Mouse (Mus musculus) midbrain, embryonic 12.5 days (tissue): ENCODE measurements at regions not wholly inside any gene's neighbourhood (a gene's known extent, or its start where the extent isn't known, plus 50 kb on each side); places are given as distances from the start of the nearest gene placed in this dataset.

Experiments used
- ATAC-seq: fragments of 200-750 bp; cut with Nextera tagmentation; 2 replicates; pipeline ENCODE4 v1.8.0; 2017; ENCODE audit warnings: low read depth, moderate TSS enrichment, moderate library complexity; ENCODE audit not compliant: low FRiP score
- H3K27ac ChIP-seq: fragments of 300-500 bp; sonication (generic); replicated peaks from 2 replicates; pipeline ENCODE4 v1.5.1; 2016; ENCODE audit warnings: mild to moderate bottlenecking
- H3K27me3 ChIP-seq: fragments of 300-500 bp; sonication (generic); 2 replicates; pipeline ENCODE4 v1.6.1; 2016; ENCODE audit warnings: mild to moderate bottlenecking
- H3K36me3 ChIP-seq: fragments of 300-500 bp; sonication (generic); 2 replicates; pipeline ENCODE4 v1.6.1; 2016
- H3K4me1 ChIP-seq: fragments of 300-500 bp; sonication (generic); 2 replicates; pipeline ENCODE4 v1.6.1; 2016
- H3K4me2 ChIP-seq: fragments of 300-500 bp; sonication (generic); replicated peaks from 2 replicates; pipeline ENCODE4 v1.6.1; 2016; ENCODE audit warnings: mild to moderate bottlenecking, moderate library complexity
- H3K4me3 ChIP-seq: fragments of 300-500 bp; sonication (generic); 2 replicates; pipeline ENCODE4 v1.5.1; 2016; ENCODE audit warnings: mild to moderate bottlenecking
- H3K9ac ChIP-seq: fragments of 300-500 bp; sonication (generic); replicated peaks from 2 replicates; pipeline ENCODE4 v1.6.1; 2016; ENCODE audit warnings: mild to moderate bottlenecking, moderate library complexity
- H3K9me3 ChIP-seq: fragments of 300-500 bp; sonication (generic); 2 replicates; pipeline ENCODE4 v1.6.1; 2016; ENCODE audit warnings: mild to moderate bottlenecking
- WGBS: fragments of 180-500 bp; shearing (Covaris S2); methylation state at CpG from one replicate; pipeline ENCODE4 v1.1.7; 2016; 5-methylcytosine and 5-hydroxymethylcytosine counted together

DNA sequence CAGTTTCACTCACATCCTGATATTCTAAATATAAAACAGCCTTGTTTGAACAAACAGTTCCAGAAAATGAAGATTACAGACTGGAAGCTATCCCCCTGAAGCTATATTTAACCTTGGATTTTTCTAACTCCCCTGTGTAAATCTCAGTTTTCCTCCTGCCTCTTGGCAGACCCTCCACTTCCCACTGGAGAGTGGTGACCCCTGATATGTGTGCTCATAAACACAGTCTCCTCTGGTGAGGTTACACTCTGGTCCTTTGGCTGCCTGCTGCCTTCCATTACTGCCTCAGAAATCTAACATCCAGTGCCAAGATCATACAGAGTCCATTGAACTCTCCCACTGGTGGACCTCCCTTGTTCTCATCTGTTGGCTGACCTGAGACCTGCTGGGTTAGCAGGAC is 610.8 kb downstream of the Hs3st4 start:
- no peaks in the 10 kb centered on the region for H3K36me3 ChIP-seq
- H3K4me2 ChIP-seq = no peak overlapping the region
- no peak overlapping the region for H3K9ac ChIP-seq
- H3K4me3 ChIP-seq = no peak overlapping the region
- no peak for ATAC-seq
- H3K27ac ChIP-seq = no peak overlapping the region
- H3K4me1 ChIP-seq = no peaks in the 10 kb centered on the region
- no peaks in the 10 kb centered on the region for H3K9me3 ChIP-seq
- H3K27me3 ChIP-seq = no peaks in the 10 kb centered on the region

GRCm38 (mm10) chr7:124600767-124601166 is 618.1 kb downstream of the Hs3st4 start:
- Histone ChIP-seq H3K36me3 (no peaks in the 10 kb centered on the region), H3K9ac (no peak overlapping the region), H3K4me3 (no peak overlapping the region), H3K9me3 (no peaks in the 10 kb centered on the region), H3K4me2 (no peak overlapping the region), H3K4me1 (no peaks in the 10 kb centered on the region), H3K27me3 (no peaks in the 10 kb centered on the region), H3K27ac (no peak overlapping the region)
- no peak for ATAC-seq
- 86% methylated on average over 6 of the region's 6 CpGs for WGBS

DNA sequence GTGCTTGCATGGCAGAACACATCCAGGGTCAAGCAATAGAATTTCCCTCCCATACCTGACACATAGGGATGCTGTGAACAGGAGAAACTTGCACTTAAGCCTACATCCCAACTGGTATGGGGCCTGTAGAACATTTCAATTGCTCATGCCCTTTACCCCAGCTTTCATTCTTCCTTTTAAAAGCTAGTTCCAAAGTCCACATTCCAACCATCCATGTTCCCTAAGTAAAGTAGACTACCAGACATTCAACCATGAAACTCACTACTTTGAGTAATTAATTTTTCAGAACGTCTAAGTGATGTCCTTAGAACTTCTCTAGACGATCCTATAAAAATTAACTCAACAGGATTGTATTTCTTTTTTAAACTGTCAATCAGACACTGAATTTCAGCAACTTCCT is 621.9 kb downstream of the Hs3st4 start:
- WGBS = 81% methylated on average over 2 of the region's 2 CpGs
- H3K4me2 ChIP-seq = no peak overlapping the region

DNA sequence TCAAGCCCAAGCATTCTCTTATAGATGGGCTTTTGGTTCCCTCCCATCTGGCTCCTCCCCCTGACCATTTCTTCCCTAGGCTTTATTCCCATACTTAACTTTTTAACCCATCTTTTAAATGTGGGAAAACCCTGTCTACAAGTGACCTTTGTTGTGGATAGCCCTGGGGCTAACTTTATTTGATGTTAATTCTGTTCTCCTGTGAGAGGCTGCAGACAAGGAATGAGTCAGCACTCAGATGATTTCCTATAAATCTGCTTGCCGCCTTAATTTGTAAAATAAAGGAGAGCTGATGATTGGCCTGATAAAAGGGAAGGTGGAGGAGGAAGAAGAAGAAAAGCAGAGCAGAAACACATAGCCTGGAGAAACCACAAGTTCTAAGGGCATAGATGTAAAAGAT is 623.3 kb downstream of the Hs3st4 start:
- H3K4me2 ChIP-seq = no peak overlapping the region
- no peaks in the 10 kb centered on the region for H3K36me3 ChIP-seq
- H3K4me3 ChIP-seq = no peak overlapping the region
- ATAC-seq = no peak
- H3K9ac ChIP-seq = no peak overlapping the region
- no peaks in the 10 kb centered on the region for H3K27me3 ChIP-seq
- H3K4me1 ChIP-seq = no peaks in the 10 kb centered on the region
- H3K27ac ChIP-seq = no peak overlapping the region
- no peaks in the 10 kb centered on the region for H3K9me3 ChIP-seq
- 79% methylated on average over 1 of the region's 1 CpGs for WGBS

More for the DNA sequence above, 621.9 kb downstream of the Hs3st4 start:
- H3K27ac ChIP-seq = no peak overlapping the region
- H3K9me3 ChIP-seq = no peaks in the 10 kb centered on the region
- ATAC-seq = no peak
- H3K4me1 ChIP-seq = no peaks in the 10 kb centered on the region
- no peak overlapping the region for H3K9ac ChIP-seq
- H3K27me3 ChIP-seq = no peaks in the 10 kb centered on the region
- no peaks in the 10 kb centered on the region for H3K36me3 ChIP-seq
- no peak overlapping the region for H3K4me3 ChIP-seq

DNA sequence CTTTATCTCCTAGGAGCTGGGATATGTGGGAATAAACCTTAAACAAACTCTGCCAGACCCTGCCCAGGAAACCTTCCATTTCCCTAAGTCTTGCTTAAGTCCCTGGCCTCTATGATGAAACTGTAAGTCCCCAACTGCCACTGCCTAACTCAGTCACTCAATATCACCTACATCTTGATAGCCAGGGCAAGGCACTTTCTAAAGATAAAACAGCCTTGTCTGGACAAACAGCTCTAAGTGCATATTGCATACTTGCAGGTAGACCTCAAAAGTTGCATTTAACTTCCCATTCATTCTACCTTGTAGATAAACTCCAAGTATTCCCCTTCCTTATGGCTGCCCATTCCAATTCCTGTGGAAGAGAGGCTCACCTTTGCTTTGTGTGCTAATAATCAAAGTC is 624.4 kb downstream of the Hs3st4 start:
- H3K4me2 ChIP-seq = no peak overlapping the region
- H3K9ac ChIP-seq = no peak overlapping the region
- H3K36me3 ChIP-seq = no peaks in the 10 kb centered on the region
- no peaks in the 10 kb centered on the region for H3K27me3 ChIP-seq
- no peak for ATAC-seq
- no peaks in the 10 kb centered on the region for H3K4me1 ChIP-seq
- no peaks in the 10 kb centered on the region for H3K9me3 ChIP-seq
- no peak overlapping the region for H3K27ac ChIP-seq
- no peak overlapping the region for H3K4me3 ChIP-seq

- no peak overlapping the region for H3K4me3 ChIP-seq
- no peaks in the 10 kb centered on the region for H3K9me3 ChIP-seq
- no peak for ATAC-seq
- H3K36me3 ChIP-seq = no peaks in the 10 kb centered on the region
- WGBS = 86% methylated on average over 3 of the region's 3 CpGs
- H3K9ac ChIP-seq = no peak overlapping the region
- H3K27me3 ChIP-seq = no peaks in the 10 kb centered on the region
- H3K27ac ChIP-seq = no peak overlapping the region
- H3K4me2 ChIP-seq = no peak overlapping the region
- H3K4me1 ChIP-seq = no peaks in the 10 kb centered on the region
Measured at GRCm38 (mm10) chr7:124610437-124610836, 627.8 kb downstream of the Hs3st4 start.

GRCm38 (mm10) chr7:124647131-124647530 is 664.5 kb downstream of the Hs3st4 start:
- WGBS = 87% methylated on average over 6 of the region's 6 CpGs
- no peaks in the 10 kb centered on the region for H3K27me3 ChIP-seq
- H3K4me3 ChIP-seq = no peak overlapping the region
- ATAC-seq = no peak
- H3K4me2 ChIP-seq = no peak overlapping the region
- H3K4me1 ChIP-seq = peaks cover 5% of the 10 kb centered on the region; the same call in 1 of the 2 replicates
- H3K36me3 ChIP-seq = no peaks in the 10 kb centered on the region
- H3K9me3 ChIP-seq = no peaks in the 10 kb centered on the region
- H3K9ac ChIP-seq = no peak overlapping the region
- no peak overlapping the region for H3K27ac ChIP-seq

GRCm38 (mm10) chr7:124667180-124667968 is 684.7 kb downstream of the Hs3st4 start:
- Histone ChIP-seq H3K36me3 (no peaks in the 10 kb centered on the region), H3K4me2 (no peak overlapping the region), H3K9ac (no peak overlapping the region), H3K27me3 (no peaks in the 10 kb centered on the region), H3K27ac (no peak overlapping the region), H3K4me1 (peaks cover 12% of the 10 kb centered on the region), H3K4me3 (no peak overlapping the region), H3K9me3 (no peaks in the 10 kb centered on the region)
- 22% methylated on average over 12 of the region's 12 CpGs for WGBS
- 0 out of 2 replicates have a peak, but pooled peaks have one; percentile 54 for ATAC-seq

- Histone ChIP-seq H3K4me3 (no peak overlapping the region), H3K27me3 (no peaks in the 10 kb centered on the region), H3K4me2 (no peak overlapping the region), H3K4me1 (peaks cover 12% of the 10 kb centered on the region), H3K27ac (no peak overlapping the region), H3K36me3 (no peaks in the 10 kb centered on the region), H3K9ac (no peak overlapping the region), H3K9me3 (no peaks in the 10 kb centered on the region)
- 53% methylated on average over 4 of the region's 4 CpGs for WGBS
- ATAC-seq = no peak
Measured at GRCm38 (mm10) chr7:124668058-124668457, 685.4 kb downstream of the Hs3st4 start.

- Histone ChIP-seq H3K27ac (no peak overlapping the region), H3K4me1 (peaks cover 12% of the 10 kb centered on the region), H3K27me3 (no peaks in the 10 kb centered on the region), H3K36me3 (no peaks in the 10 kb centered on the region), H3K4me2 (no peak overlapping the region), H3K9me3 (no peaks in the 10 kb centered on the region), H3K9ac (no peak overlapping the region), H3K4me3 (no peak overlapping the region)
- no peak for ATAC-seq
- WGBS = 76% methylated on average over 4 of the region's 4 CpGs
Measured at GRCm38 (mm10) chr7:124670477-124670876, 687.8 kb downstream of the Hs3st4 start.

DNA sequence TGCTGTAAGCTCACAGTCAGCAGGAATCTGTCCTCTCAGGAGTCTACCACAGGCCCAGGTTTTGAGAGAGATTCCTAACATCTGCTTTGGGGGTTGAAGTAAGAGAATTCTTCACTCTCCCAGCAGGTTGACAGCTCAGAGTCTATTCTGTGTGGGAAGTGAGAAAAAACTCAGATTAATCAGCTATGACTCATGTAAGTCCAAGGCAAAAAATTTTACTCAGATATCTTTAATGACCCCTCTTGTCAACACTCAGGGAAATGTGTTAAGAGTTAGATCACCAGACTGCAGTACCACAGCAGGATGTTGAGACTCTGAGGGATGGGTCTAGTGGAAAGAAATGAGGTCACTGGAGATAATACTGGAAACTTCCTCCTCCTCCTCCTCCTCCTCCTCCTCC is 688.4 kb downstream of the Hs3st4 start:
- Histone ChIP-seq H3K4me2 (no peak overlapping the region), H3K4me1 (peaks cover 12% of the 10 kb centered on the region), H3K27me3 (no peaks in the 10 kb centered on the region), H3K27ac (no peak overlapping the region), H3K4me3 (no peak overlapping the region), H3K9ac (no peak overlapping the region), H3K36me3 (no peaks in the 10 kb centered on the region), H3K9me3 (no peaks in the 10 kb centered on the region)
- ATAC-seq = no peak

DNA sequence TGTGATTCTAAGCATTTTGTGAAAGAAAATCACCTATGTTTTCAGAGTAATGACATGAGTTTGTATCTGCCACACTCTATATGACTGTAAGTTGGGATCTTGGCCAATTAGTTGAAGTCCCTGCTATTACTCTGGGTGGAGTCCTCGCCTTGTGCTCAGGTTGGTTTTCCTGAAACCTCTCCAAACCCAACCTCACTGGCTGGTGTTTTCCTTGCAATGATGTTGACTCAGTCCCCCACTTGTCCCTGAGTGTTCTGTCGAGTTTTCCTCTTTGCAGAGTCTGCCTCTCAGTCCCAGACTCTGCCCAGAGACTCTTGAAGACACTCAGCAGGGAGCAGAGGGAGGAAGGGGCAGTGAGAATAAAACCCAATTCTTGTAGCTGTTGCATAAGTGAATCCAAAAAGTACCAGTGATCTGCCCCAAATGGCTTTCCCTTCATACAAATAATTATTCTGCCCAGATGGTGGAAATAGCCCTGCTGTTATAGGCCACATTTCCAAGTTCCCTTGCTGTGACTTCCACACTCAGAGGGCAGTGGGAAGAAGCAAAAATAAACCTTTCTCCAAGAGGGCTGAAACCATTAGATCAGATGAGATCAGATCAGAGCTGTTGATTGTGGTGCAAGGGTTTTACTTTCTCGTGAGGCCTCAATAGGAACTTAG is 694.3 kb downstream of the Hs3st4 start:
- Histone ChIP-seq H3K4me1 (no peaks in the 10 kb centered on the region), H3K27ac (no peak overlapping the region), H3K9me3 (no peaks in the 10 kb centered on the region), H3K4me2 (no peak overlapping the region), H3K27me3 (no peaks in the 10 kb centered on the region), H3K4me3 (no peak overlapping the region), H3K36me3 (no peaks in the 10 kb centered on the region), H3K9ac (no peak overlapping the region)
- no peak for ATAC-seq
- 43% methylated on average over 3 of the region's 3 CpGs for WGBS

DNA sequence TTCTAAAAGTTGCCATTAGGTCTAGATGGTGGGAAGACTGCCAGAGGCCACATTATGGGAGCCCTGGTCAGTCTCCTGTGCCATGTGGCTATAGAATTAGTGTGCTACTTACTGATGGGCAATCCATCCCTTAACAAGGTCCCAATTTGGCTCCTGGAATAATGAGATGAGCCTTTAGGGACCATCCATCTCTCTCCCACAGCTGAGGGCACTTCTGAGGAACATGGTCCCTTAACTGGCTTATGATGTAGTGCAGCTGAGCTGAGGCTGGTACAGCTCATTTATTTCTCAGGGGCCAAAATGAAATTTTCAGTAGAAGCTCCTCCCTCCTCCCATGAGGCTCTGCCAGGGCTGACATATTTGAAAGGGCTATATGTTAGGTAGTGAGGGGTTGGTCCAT is 697.9 kb downstream of the Hs3st4 start:
- Histone ChIP-seq H3K4me2 (no peak overlapping the region), H3K4me1 (no peaks in the 10 kb centered on the region), H3K27me3 (no peaks in the 10 kb centered on the region), H3K9ac (no peak overlapping the region), H3K4me3 (no peak overlapping the region), H3K36me3 (no peaks in the 10 kb centered on the region), H3K27ac (no peak overlapping the region), H3K9me3 (no peaks in the 10 kb centered on the region)
- no peak for ATAC-seq
